Mouse (Mus musculus): ENCODE data around the gene Cldn13.
"Not testable (repeated sequence)": the region's sequence is repeated elsewhere in the genome, so short reads cannot be mapped to it uniquely, and the experiment has no call there.

The Cldn13 gene

DNA sequence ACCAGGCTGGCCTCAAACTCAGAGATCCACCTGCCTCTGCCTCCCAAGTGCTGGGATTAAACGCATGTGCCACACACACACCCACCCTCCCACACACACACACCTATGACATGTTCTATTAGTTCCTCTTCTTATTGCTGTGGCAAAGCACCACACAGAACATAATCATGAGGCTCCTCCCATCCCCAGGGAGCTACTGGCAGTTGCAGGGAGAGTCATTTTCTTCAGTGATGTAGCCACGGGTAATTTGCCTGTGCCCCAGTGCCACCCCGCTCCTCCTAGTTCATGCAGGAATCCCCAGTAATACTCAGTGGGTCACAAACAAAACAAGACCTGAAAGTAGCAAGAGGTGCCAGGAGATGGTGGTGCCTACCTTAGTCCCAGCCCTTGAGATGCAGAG is 19.3 kb upstream of the Cldn13 start:
- in situ Hi-C loops (cut with MboI, MseI) = no loop called here

- in situ Hi-C loops (cut with MboI, MseI) = not testable (repeated sequence)
Measured at GRCm38 (mm10) chr5:134933686-134934085, 18.4 kb upstream of the Cldn13 start.

- in situ Hi-C loops (cut with MboI, MseI) = no loop called here
Measured at GRCm38 (mm10) chr5:134933281-134933680, 18.0 kb upstream of the Cldn13 start.

GRCm38 (mm10) chr5:134932903-134933276 is 17.6 kb upstream of the Cldn13 start:
- in situ Hi-C loops (cut with MboI, MseI) = no loop called here

DNA sequence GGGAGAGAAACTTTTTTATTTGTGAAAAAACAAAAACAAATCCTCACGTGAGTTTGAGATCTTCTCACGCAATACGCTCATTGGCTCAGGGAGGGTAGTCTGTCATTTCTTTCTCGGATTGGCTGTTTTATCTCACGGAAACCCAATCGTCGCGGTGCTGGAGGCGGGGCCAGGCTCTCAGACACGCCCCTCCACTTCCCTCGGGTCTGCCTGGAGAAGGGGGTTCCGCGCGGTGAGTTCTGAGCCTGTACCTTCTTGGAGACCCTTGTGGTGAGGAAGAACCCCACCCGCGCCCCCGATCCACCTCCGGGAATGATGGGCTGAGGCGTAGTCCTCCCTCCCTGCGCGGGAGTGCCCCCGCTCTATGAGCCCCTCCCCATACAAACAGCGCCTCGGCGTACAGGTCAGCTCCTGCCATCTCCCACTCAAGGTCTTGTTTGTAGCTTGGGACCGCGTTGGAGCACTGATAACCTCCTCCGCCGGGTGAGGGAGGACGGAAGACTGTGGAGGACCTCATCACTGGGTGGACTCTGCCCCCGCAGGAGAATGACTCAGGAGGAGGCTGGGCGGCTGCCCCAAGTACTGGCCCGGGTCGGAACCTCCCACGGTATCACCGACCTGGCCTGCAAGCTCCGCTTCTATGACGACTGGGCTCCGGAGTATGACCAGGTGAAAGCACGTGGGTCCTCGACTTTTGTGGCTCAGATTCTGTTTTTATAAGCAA is 17.0 kb upstream of the Cldn13 start, which contains the start of gene Mettl27:
Gene Mettl27 (plus strand): TSS at position 190 of the 724 bp plus-strand sequence.
- in situ Hi-C loops (cut with MboI, MseI) = no loop called here

DNA sequence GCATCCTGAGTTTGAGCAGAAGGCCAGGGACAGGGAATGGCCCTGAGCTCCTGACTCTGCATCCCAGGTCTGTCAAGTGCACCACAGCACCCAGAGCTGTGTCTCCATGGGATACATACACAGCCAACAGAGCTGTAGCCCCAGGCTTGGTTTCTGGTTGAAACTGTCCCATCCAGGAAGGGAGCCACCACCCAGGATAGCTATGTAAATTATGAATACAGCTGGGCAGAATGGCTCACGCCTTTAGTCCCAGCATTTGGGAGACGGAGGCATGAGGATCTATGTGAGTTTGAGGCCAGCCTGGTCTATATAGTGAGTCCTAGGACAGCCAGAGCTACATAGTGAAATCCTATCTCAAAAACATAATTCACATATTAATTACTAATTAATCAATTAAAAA is 14.7 kb upstream of the Cldn13 start:
- in situ Hi-C loops (cut with MboI, MseI) = no loop called here

- in situ Hi-C loops (cut with MboI, MseI) = no loop called here
Measured at GRCm38 (mm10) chr5:134926726-134927125, 11.4 kb upstream of the Cldn13 start.

DNA sequence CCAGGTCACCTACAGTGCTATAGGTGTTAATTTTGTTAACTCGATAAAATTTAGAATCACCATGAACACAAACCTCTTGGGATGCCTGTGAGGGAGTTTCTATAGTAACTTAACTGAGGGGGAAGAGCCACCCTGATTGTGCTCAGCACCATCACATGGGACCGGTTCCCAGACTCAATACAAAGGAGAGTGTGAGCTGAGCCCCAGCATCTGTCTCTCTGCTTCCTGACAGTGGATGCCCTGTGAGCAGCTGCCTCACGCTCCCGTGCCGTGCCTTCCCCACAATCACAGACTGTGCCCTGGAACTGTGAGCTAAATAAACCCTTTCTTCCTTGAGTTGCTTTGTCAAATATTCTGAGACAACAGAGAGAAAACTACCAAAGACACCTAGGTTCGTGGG is 7.8 kb upstream of the Cldn13 start:
- in situ Hi-C loops (cut with MboI, MseI) = no loop called here

DNA sequence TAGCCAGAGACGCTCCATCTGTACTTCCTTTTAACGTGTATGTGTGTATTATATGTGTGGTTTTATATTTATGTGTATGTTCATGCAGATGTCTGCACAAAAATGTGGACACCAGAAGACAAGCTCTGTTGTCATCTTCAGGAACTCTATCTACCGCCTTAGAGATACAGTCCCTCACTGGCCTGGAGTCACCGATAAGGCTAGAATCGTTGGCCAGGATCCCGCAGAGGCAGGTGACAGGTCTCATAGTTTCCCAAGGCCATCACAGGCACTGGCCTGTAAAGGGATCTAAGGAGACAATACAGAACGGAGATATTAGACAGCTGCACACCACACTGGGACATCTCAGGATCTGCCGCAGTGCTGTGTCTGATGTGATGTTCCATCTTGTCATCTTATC is 5.8 kb upstream of the Cldn13 start:
- in situ Hi-C loops (cut with MboI, MseI) = no loop called here

GRCm38 (mm10) chr5:134920106-134920687 is 4.9 kb upstream of the Cldn13 start:
- in situ Hi-C loops (cut with MboI, MseI) = no loop called here

GRCm38 (mm10) chr5:134919097-134919496 is 3.8 kb upstream of the Cldn13 start:
- in situ Hi-C loops (cut with MboI, MseI) = loop anchor here (5.0 kb wide), 1 partner anchor 48 kb away; no protein-coding TSS in a partner anchor

GRCm38 (mm10) chr5:134918071-134918832 is 2.9 kb upstream of the Cldn13 start:
- in situ Hi-C loops (cut with MboI, MseI) = loop anchor here (5.0 kb wide), 1 partner anchor 49 kb away; no protein-coding TSS in a partner anchor

DNA sequence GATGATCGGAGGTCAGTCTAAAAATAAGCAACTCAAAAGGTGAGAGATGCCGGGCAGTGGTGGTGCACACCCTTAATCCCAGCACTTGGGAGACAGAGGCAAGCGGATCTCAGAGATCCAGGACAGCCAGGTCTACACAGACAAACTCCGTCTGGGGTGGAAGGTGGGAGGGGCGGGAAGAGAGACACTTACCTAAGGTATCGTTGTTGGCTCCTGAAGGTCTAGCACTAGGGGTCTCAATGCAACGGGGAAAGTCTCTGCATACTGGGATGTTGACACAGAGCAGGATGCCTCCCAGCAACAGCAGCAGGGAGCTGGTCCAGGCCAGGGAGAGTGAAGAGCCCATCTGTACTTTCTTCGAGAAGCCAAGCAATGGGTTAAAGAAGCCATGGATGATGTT is 816 bp downstream of the Cldn13 start:
- in situ Hi-C loops (cut with MboI, MseI) = no loop called here

DNA sequence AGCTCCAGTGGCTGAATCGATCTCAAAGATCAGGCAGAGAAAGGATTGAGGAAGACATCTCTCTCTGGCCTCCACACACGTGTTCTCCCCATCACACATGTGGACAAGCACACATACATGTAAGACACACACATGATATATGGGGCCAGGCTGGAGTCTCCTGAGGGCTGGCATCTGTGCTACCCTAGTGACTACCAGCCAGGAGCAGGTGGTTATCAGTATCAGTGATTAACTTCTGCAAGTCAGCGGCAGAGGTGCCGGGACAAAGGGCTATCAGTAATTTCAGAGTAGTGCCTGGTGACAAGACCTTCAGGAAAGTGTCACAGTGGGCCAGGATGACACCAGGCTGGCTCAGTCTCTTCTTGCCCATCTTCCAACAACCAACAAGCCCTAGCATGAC is 1.6 kb downstream of the Cldn13 start:
- in situ Hi-C loops (cut with MboI, MseI) = no loop called here

DNA sequence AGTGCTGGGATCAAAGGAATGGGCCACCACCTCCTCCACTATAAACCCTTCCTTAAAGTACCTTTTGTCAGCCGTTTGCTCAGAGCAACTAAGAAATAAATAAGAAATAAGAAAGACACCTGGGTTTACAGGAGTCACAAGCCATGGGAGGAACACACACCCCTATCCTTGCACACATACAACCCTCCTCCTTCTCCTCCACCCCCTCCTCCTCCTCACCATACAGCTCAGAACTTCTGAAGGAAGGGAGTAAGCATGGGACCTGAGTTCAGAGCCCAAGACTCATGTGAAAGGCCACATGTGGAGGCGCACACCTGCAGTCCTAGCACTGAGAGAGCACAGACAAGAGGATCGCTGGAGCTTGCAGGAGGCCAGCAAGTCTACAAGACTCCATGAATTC is 2.0 kb downstream of the Cldn13 start:
- in situ Hi-C loops (cut with MboI, MseI) = no loop called here

GRCm38 (mm10) chr5:134911901-134912300 is 3.4 kb downstream of the Cldn13 start:
- in situ Hi-C loops (cut with MboI, MseI) = no loop called here

DNA sequence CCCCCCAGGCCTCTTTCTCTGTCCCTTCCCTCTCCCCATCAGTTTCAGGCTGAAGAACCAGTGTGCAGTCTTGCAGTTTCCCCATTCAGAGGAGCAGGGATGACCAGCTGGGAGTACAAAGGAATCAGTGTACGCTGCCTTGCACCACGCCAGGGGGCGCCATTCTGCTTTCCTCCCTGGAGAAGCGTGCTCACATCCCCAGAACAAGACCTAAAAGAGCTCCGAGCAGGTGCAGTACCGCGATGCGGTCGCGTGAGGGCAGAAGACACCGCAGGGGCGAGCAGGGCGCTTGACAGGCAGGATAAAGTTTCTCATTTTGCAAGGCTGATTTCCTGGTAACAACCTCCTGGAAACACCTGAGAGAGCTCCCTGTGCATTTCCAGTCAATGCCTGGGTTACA is 8.2 kb downstream of the Cldn13 start:
- in situ Hi-C loops (cut with MboI, MseI) = no loop called here

DNA sequence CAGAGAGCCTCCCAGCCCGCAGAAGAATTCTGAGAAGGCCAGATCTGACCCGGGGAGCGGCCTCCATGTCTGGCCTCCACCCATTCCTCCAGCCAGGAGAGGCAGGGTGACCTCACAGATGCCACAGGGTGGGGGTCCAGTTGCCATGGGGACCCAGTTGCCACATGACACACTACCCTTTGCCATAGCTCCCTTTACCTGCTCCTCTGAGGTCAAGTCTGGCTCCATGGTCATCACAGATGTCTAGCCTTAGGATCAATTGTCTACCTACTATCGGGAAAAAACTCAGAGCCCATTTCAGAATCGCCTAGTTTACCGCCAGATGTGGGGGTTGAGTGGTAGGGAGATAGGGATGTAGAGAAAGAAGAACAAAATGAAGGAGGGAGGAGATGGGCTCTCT is 8.7 kb downstream of the Cldn13 start, which contains the start of gene Tmem270:
Gene Tmem270 (minus strand): TSS at position 101 of the 400 bp plus-strand sequence.
- in situ Hi-C loops (cut with MboI, MseI) = no loop called here

- in situ Hi-C loops (cut with MboI, MseI) = no loop called here
Measured at GRCm38 (mm10) chr5:134901644-134902027, 13.7 kb downstream of the Cldn13 start.

DNA sequence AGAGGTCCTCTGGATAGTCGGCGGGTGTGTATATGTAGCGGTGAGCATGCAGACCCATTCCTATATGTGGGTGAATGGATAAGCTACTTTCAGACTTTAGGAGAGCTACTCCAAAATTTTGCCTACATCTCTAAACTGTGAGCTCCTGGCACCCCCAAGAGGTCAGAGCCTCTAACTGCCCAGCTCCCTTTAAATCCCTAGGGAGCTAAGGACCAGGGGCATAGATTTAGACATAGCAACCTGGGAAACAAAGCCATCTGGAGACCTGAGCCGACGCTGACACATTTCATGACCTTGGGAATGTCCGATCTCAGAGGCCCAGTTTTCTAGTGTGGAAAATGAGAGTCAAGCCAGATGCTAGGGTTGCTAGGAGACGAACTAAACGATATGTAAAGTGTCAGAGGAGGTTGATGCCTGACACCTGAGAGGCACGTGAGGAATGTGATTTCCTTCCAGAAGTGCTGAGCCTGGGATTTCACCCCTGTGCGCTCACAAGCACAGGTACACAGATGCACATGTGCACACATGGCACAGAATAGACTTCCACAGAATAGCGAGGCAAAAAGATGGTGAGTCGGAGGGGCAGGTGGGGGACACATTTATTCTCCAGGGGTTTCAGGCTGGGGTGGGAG is 14.2 kb downstream of the Cldn13 start:
- in situ Hi-C loops (cut with MboI, MseI) = no loop called here

DNA sequence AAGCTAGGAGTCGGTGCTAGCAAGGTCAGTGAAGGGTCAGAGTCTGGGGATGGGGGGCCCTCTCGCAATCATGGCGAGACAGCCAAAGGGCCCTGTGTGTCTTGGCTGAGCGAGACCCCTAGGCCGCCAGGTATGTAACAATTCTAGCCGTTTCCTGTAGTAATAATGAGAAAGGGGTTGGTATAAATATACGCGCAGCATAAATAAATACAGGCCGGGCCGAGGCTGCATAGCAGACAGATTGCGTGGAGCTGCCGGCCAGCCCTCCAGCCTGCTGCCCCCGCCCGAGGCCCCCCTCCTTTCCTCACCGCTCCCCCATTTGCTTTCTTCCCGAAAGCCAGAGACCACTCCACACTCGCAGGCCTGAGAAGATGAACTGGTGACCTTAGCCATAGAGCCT is 17.7 kb downstream of the Cldn13 start:
- in situ Hi-C loops (cut with MboI, MseI) = no loop called here

- in situ Hi-C loops (cut with MboI, MseI) = no loop called here
Measured at GRCm38 (mm10) chr5:134896965-134897364, 18.4 kb downstream of the Cldn13 start.
